ENCODE assay signal across 20 mouse cellular contexts in genomic region chr19:16287307-16287706, GRCm38 (mm10).
A peak's percentile ranks its signal among the peaks of the same experiment; 100 is the strongest.
DNase-seq lines count a peak whose midpoint lies in the region; ATAC-seq and TF ChIP-seq lines count a peak whose summit lies in the region.
"Had no signal": no experiment of that assay in that cellular context is flagged by ENCODE, and none has a peak within 500 bp of the region (broad histone marks: within the 10 kb centered on the region; RNA-seq: fewer than 3 reads in every experiment).

No protein-coding gene starts in this region.

- no peak overlapping the region for H3K4me2 ChIP-seq in heart, postnatal 0 days (ENCODE audit: low read depth, low read length)
- H3K4me2 ChIP-seq in lung, embryonic 15.5 days, result no peak overlapping the region
- no peak overlapping the region for H3K4me2 ChIP-seq in forebrain, embryonic 11.5 days (ENCODE audit: low read depth, low read length, severe bottlenecking)
- H3K4me2 ChIP-seq: embryonic facial prominence, embryonic 12.5 days; hindbrain, embryonic 12.5 days; liver, embryonic 15.5 days; midbrain, embryonic 15.5 days had no signal

- ATAC-seq in heart, postnatal 0 days (ENCODE audit: insufficient read depth, low read depth), result no peak
- ATAC-seq in lung, embryonic 15.5 days (ENCODE audit: borderline replicate concordance, extremely low read depth, low FRiP score, low TSS enrichment), result no peak
- ATAC-seq in forebrain, embryonic 11.5 days (replicated peaks; ENCODE audit: low FRiP score), result no peak
- ATAC-seq: forebrain, embryonic 14.5 days; inflammation-experienced regulatory T-cells, adult 6 months; midbrain, embryonic 15.5 days had no signal

- H3K9me3 ChIP-seq in heart, embryonic 10.5 days, result no peaks in the 10 kb centered on the region
- no peaks in the 10 kb centered on the region for H3K9me3 ChIP-seq in heart, postnatal 0 days (replicated peaks; ENCODE audit: control insufficient read depth, low read length)
- no peaks in the 10 kb centered on the region for H3K9me3 ChIP-seq in lung, embryonic 15.5 days
- H3K9me3 ChIP-seq in forebrain, embryonic 11.5 days (ENCODE audit: control insufficient read depth, low read length), result no peaks in the 10 kb centered on the region
- H3K9me3 ChIP-seq: embryonic facial prominence, embryonic 12.5 days; hindbrain, embryonic 12.5 days; liver, embryonic 15.5 days; midbrain, embryonic 15.5 days had no signal

- H3K27ac ChIP-seq in heart, embryonic 10.5 days, result peak overlapping the region; percentile 42; the same call in 1 of the 2 replicates
- H3K27ac ChIP-seq in heart, postnatal 0 days (ENCODE audit: low read depth), result 0 out of 2 replicates have a peak overlapping the region, but pooled peaks have one; percentile 30
- H3K27ac ChIP-seq in lung, embryonic 15.5 days, result peak overlapping the region; percentile 61; the same call in 1 of the 2 replicates
- no peak overlapping the region for H3K27ac ChIP-seq in forebrain, embryonic 11.5 days (ENCODE audit: low read depth, low read length)
- H3K27ac ChIP-seq: embryonic facial prominence, embryonic 12.5 days; hindbrain, embryonic 12.5 days had no signal

- no peaks in the 10 kb centered on the region for H3K27me3 ChIP-seq in heart, embryonic 10.5 days (ENCODE audit: insufficient read depth, poor library complexity, severe bottlenecking)
- no peaks in the 10 kb centered on the region for H3K27me3 ChIP-seq in heart, postnatal 0 days (ENCODE audit: control insufficient read depth, insufficient read depth, low read length)
- H3K27me3 ChIP-seq in lung, embryonic 15.5 days, result no peaks in the 10 kb centered on the region
- no peaks in the 10 kb centered on the region for H3K27me3 ChIP-seq in forebrain, embryonic 11.5 days (ENCODE audit: control insufficient read depth, insufficient read depth, low read length)
- H3K27me3 ChIP-seq: embryonic facial prominence, embryonic 12.5 days; hindbrain, embryonic 12.5 days; liver, embryonic 15.5 days; midbrain, embryonic 15.5 days had no signal

- no peak overlapping the region for H3K4me3 ChIP-seq in heart, embryonic 10.5 days
- no peak overlapping the region for H3K4me3 ChIP-seq in heart, postnatal 0 days (ENCODE audit: low read depth, low read length)
- no peak overlapping the region for H3K4me3 ChIP-seq in lung, embryonic 15.5 days
- H3K4me3 ChIP-seq in forebrain, embryonic 11.5 days (ENCODE audit: low read depth, low read length), result no peak overlapping the region
- H3K4me3 ChIP-seq: embryonic facial prominence, embryonic 12.5 days; erythroblast, embryonic 14.5 days; hindbrain, embryonic 12.5 days; liver, embryonic 15.5 days; midbrain, embryonic 15.5 days; myocyte had no signal

- 74% methylated on average over 4 of the region's 4 CpGs for WGBS in heart, embryonic 10.5 days
- 54% methylated on average over 4 of the region's 4 CpGs for WGBS in heart, postnatal 0 days
- 72% methylated on average over 4 of the region's 4 CpGs for WGBS in lung, embryonic 15.5 days
- 90% methylated on average over 4 of the region's 4 CpGs for WGBS in forebrain, embryonic 11.5 days

- H3K4me1 ChIP-seq in heart, embryonic 10.5 days, result peaks cover 51% of the 10 kb centered on the region
- peaks cover 32% of the 10 kb centered on the region for H3K4me1 ChIP-seq in heart, postnatal 0 days (ENCODE audit: control insufficient read depth, insufficient read depth)
- peaks cover 19% of the 10 kb centered on the region for H3K4me1 ChIP-seq in lung, embryonic 15.5 days
- no peaks in the 10 kb centered on the region for H3K4me1 ChIP-seq in forebrain, embryonic 11.5 days (replicated peaks; ENCODE audit: control insufficient read depth, insufficient read depth, low read length)

- no peak for TF ChIP-seq CTCF in heart, postnatal 0 days (IDR thresholded peaks at IDR 0.05; ENCODE audit: low read depth)

- DNase-seq in heart, embryonic 10.5 days (ENCODE audit: low spot score), result no peak
- DNase-seq in heart, adult 8-10 months (ENCODE audit: low spot score), result no peak
- no peak for DNase-seq in heart, postnatal 0 days (ENCODE audit: low spot score)
- DNase-seq in heart, adult 18-20 months, result no peak
- DNase-seq in lung, postnatal 4 days, result no peak
- DNase-seq in forebrain, embryonic 11.5 days (ENCODE audit: low spot score), result no peak
- DNase-seq: gastrocnemius, postnatal 14 days; lung, postnatal 10 days; right cerebral cortex, postnatal 25 days; thymus, adult 18-20 months; thymus, postnatal 4 days had no signal

- no peak overlapping the region for H3K9ac ChIP-seq in heart, postnatal 0 days (replicated peaks; ENCODE audit: low read depth, low read length)
- no peak overlapping the region for H3K9ac ChIP-seq in lung, embryonic 15.5 days
- H3K9ac ChIP-seq in forebrain, embryonic 11.5 days (ENCODE audit: low read length), result no peak overlapping the region
- H3K9ac ChIP-seq: embryonic facial prominence, embryonic 12.5 days; hindbrain, embryonic 12.5 days; liver, embryonic 15.5 days; midbrain, embryonic 15.5 days had no signal

- H3K36me3 ChIP-seq in heart, embryonic 10.5 days, result no peaks in the 10 kb centered on the region
- no peaks in the 10 kb centered on the region for H3K36me3 ChIP-seq in heart, postnatal 0 days (replicated peaks; ENCODE audit: control insufficient read depth, insufficient read depth, low read length)
- H3K36me3 ChIP-seq in lung, embryonic 15.5 days, result no peaks in the 10 kb centered on the region
- H3K36me3 ChIP-seq in forebrain, embryonic 11.5 days (ENCODE audit: control insufficient read depth, insufficient read depth, low read length), result no peaks in the 10 kb centered on the region
- H3K36me3 ChIP-seq: embryonic facial prominence, embryonic 12.5 days; hindbrain, embryonic 12.5 days; liver, embryonic 15.5 days; midbrain, embryonic 15.5 days had no signal

- TF ChIP-seq EP300 in heart, postnatal 0 days (IDR thresholded peaks at IDR 0.05; ENCODE audit: low read depth), result no peak
